Mouse (Mus musculus) erythroblast, embryonic 14.5 days (primary cell): ENCODE data around the gene Cxcl14.

Source experiments
- GATA1 ChIP-seq: IDR thresholded peaks from 2 replicates; pipeline ENCODE4 v1.6.1; 2012; ENCODE audit warnings: low read length, inconsistent platforms, mixed read lengths
- TAL1 ChIP-seq: IDR thresholded peaks from 3 replicates; pipeline ENCODE4 v1.6.1; 2012; ENCODE audit warnings: low read length, inconsistent platforms, mixed read lengths

DNA sequence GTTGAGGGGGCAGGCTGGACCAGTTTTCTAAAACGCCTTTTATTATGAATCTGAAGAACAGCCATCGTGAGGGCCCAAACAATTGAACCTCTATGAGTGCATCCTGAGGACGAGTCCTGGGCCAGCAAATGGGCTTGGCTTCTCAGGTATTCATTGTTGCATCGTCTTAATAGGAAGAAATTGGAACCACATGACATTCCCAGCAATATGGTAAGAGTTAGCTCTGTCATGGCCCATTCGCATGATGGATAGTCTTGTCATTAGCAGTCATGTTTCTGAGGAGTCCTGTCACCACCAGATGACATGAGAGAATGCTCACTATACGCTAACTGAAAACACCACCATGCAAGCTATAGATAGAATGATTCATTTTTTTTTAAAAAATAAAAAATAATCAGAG, 32.8 kb upstream of the Cxcl14 start:
- TF ChIP-seq GATA1 = no peak
- no peak for TF ChIP-seq TAL1
